Mouse (Mus musculus): ENCODE data around the gene Tmem255b.

Gene Tmem255b

DNA sequence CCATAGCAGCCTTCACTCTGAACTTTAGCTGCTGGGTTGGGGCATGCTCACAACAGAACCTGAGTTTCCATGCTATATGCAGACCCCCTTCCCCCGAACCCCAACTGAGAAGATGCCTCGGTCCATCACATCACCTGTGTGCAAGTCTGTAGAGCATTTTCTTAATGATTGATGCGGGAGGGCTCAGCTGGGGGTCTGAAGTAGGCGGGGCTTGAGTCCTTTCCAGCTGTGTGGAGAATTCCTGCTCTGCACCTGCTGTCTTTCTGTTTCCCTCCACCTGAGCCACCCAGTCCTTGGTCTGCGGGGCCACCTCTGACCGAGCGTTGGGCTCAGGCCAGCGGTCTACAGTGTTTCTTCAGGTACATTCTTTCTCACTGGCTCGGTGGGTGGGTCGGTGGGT lies at the start of gene Tmem255b:
Gene Tmem255b (plus strand): TSS at position 301 of the 400 bp plus-strand sequence.
- no peak for DNase-seq (ENCODE audit: extremely low spot score, low read depth, low spot score)

DNA sequence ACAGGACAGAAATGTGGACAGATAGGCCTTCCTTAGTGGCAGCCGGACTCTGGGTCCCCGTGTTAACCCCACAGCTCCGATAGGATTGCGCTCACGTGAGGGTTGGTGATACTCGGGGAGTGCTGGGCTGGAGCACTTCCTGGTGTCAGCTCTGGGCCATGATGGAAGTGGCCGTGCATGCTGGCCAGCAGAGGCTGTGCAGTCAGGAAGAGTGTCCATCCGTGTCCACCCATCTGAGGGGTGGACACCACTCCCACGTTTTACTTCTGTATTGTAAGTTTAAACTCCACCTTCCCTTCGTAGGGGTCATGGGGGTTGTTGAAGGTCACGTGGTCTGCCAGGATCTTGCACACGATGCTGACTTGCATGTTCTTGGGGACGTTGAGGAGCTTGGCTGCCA lies 48.6 kb upstream of the Tmem255b start:
- no peak for DNase-seq (ENCODE audit: extremely low spot score, low read depth, low spot score)

DNA sequence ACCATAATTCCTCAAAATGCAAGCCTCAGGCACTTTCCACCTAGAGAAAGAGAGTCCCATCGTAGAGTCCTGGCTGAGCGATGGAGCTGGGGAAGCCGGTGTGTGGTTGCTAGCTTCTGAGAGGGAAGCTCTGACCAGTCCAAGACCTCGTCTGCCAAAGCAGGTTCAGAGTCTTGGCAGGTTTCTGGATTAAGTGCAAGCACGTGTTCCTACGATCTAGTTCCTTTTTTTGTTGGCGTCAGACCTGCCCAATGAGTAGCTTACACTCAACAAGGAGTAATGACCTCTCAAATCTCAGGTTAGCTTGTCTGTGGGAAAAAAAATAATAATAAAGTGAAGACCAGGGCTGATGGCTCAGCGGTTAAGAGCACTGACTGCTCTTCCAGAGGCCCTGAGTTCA lies 47.3 kb upstream of the Tmem255b start:
- DNase-seq (ENCODE audit: extremely low spot score, low read depth, low spot score) = no peak

DNA sequence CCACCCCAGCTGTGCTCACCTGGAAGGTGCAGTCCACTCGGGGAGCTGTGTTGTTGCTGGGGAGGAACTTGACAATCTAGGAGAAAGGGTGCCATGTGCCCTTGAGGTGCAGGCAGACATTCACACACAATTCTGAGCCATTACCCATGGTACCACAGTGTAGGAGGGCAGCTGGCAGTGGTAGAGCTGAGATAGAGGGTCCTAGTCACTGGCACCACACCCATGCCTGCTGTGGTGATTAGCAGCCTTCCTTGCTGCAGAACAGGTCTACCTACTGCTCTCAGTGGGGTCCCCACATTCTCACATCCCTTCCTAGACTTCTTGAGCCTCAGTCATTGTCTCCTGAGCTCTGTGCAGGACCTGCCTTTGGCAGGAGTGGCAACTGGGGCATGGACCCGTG lies 46.2 kb upstream of the Tmem255b start:
- no peak for DNase-seq (ENCODE audit: extremely low spot score, low read depth, low spot score)

DNA sequence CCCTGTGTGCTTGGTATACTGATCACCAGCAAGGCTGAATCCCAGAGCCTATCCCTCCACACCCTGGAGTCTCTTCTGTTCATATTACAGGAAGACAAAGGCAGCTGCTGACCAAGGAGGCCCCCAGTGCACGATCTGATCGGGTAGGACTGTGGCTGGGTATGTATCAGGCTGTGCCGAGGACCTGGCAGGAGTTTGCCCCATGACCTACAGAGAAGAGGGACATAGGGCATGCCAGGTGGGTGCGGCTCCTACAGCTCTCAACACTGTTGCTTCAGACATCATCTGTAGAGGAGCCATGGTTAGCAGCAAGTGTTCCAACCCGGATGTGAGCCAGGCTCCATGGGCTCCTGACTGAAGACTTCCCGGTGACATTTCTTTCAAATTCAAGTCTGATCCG lies 41.1 kb upstream of the Tmem255b start:
- DNase-seq (ENCODE audit: extremely low spot score, low read depth, low spot score) = no peak

GRCm38 (mm10) chr8:13396725-13397124 lies 38.3 kb upstream of the Tmem255b start, which contains the start of gene Atp4b:
Gene Atp4b, minus strand, starts transcription at chr8:13396825.
- no peak for DNase-seq (ENCODE audit: extremely low spot score, low read depth, low spot score)

DNA sequence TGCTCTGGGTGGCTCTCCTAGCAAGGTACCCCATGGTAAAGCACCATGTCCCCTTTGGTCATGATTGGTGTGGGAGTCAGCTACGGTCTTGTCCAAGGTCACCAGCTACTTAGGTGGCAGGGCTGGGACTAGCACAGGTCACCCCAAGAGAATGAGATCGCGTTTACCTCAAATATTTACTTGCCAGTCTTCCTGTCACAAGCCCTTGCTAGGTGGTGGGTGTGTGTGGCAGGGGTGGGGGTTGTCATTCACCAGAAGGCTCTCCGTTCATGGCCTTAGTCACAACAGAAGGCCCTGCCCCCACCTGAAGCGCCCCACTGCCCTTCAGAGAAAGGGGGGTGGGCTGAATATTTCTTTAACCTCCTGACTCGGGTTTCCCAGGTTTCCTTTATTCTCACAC lies 31.5 kb upstream of the Tmem255b start:
- DNase-seq (ENCODE audit: extremely low spot score, low read depth, low spot score) = no peak

GRCm38 (mm10) chr8:13404666-13405131 lies 30.3 kb upstream of the Tmem255b start, which contains the start of gene Grk1:
Gene Grk1, plus strand, starts transcription at chr8:13405081.
- no peak for DNase-seq (ENCODE audit: extremely low spot score, low read depth, low spot score)

GRCm38 (mm10) chr8:13406011-13406410 lies 29.0 kb upstream of the Tmem255b start:
- DNase-seq (ENCODE audit: extremely low spot score, low read depth, low spot score) = no peak

- DNase-seq (ENCODE audit: extremely low spot score, low read depth, low spot score) = peak; percentile 41
These were observed 23.4 kb upstream of the Tmem255b start for GRCm38 (mm10) chr8:13411597-13411996.

DNA sequence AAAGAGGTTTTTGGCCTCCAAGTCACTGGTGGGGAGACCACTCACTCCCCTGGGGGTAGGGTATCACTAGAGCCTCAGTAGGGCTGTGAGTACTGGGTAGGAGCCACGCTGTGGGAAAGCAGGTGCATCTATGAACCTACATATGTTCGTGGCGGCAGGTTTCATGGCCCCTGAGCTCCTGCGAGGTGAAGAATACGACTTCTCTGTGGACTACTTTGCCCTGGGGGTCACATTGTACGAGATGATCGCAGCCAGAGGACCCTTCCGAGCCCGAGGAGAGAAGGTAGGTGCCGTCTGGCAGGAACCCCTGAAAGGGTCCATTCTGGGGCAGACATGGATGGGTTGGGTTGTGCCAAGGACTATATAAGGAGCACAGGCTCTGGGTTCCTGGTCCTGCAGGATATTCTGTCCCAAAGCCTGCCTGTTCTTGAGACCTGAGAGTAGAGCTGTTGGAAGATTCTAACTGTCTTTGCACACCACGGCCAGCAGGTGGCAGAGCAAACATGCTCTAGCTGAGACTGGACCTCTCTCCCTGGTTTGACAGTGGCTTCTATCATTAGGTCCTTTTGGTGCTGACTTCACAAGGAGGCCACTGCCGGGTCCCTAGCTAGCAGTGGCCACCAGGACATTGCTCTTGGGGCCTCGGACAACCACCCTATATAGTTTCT lies 22.0 kb upstream of the Tmem255b start:
- DNase-seq (ENCODE audit: extremely low spot score, low read depth, low spot score) = no peak

DNA sequence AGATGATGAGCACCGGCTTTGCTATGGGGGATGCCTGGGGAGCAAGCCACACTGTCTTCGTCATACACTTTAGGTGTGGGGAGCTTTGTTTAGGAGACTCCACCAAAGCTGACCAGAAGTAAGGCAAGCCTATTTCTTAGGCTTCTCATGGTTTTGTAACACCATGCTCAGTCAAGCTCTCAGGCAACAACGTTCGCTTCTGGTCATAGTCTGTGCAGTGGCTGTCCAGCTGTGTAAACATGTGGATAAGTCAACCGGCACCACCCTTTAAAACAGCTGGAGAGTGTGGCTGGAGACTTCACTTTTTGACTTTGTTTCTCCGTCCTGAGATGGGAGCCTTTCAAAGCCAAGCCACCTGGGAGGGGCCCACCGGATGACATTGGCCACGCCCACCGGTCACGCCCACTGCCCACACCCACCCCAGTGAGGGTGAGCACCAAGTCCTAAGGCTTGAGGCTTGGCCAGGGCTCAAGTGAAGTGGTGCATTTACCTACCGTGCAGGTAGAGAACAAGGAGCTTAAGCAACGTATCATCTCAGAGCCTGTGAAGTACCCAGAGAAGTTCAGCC lies 21.1 kb upstream of the Tmem255b start:
- no peak for DNase-seq (ENCODE audit: extremely low spot score, low read depth, low spot score)

DNA sequence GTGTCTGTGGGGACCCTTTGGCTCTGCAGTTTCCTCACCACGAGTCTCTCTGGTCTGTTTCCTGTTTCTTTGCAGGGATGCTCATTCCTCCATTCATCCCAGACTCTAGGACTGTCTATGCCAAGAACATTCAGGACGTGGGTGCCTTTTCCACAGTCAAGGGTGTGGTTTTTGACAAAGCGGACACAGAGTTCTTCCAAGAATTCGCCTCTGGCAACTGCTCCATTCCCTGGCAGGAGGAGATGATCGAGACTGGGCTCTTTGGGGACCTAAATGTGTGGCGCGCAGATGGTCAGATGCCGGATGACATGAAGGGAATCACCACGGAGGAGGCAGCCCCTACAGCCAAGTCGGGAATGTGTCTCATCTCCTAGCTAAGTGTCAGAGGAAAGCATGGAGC lies 19.1 kb upstream of the Tmem255b start:
- DNase-seq (ENCODE audit: extremely low spot score, low read depth, low spot score) = no peak

- no peak for DNase-seq (ENCODE audit: extremely low spot score, low read depth, low spot score)
These were observed 15.8 kb upstream of the Tmem255b start for GRCm38 (mm10) chr8:13419111-13419639.

DNA sequence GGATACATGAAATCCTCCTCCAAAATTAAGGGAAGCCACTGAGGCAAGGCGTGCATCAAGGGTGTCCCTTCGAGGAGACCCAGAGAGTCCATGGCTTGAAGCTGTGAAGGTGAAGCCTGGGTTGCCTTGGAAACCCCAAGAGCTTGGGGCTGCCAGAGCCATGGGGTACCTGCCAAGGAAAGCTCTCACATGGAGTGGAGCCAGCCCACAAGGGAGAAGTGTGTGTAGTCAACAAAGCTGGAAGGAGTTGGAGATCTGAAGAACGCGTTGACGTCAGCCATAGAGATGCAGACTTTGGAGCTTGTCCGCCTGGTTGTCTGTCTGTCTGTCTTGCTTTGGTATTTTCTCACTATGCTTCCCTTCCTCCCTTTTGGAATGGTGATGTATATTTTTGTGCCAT lies 14.0 kb upstream of the Tmem255b start:
- no peak for DNase-seq (ENCODE audit: extremely low spot score, low read depth, low spot score)

DNA sequence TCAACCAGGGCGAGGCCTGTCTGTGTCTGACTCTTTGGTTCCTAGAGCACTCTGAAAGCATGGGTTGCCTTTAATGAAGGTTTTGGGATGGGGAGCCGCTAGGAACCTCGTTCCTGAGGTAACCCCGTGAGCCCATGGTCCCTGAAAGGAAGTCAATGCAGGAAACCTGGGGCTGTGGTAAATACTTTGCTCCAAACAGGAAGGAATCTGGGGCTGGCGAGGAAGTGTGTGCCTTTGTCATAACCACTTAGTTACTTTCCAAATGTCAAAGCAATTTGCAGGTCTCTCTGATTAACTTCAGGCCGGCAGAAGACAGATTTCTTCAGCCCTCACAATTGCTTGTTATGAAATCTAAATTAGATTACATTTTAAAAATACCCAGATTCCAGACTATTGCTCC lies 7.6 kb upstream of the Tmem255b start:
- no peak for DNase-seq (ENCODE audit: extremely low spot score, low read depth, low spot score)

DNA sequence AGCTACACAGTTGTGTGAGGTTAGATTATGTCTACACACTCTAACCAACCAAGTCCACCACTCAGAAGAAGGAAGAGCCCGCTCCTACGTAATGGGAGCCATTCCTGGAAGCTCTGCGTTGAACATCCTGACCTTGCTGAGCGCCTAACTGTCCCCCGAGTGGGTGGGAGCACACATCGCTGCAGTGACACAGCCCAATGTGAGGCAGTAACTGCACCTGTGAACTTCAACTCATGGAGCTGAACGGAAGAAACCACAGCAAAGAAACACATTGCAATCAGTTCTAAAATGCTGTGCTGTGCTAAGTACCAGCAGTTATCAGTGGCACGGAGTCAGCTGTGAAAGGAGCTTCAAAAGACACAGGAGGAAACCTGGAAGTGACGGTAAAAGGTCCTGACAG lies 6.8 kb upstream of the Tmem255b start:
- DNase-seq (ENCODE audit: extremely low spot score, low read depth, low spot score) = no peak

- no peak for DNase-seq (ENCODE audit: extremely low spot score, low read depth, low spot score)
These were observed 4.6 kb upstream of the Tmem255b start for GRCm38 (mm10) chr8:13430412-13430811.

DNA sequence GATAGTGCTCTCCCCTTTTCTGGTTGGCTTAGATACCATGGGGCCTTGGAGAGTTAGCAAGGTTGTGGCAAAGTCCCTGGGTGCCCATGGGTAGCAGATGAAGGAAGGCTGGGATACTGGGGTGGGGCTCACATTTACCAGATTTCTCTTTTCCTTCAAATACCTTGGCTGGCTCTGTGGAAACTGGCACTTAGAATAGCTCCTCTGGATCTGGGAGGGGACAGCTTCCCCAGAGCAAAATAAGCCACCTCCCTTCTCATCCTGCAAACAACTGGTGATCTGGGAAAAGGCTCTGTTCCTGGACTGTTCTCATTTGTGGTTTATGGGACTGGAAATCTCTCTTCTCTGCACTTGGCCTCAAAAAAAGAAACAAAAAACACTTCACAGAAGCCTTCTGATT lies 4.1 kb upstream of the Tmem255b start:
- no peak for DNase-seq (ENCODE audit: extremely low spot score, low read depth, low spot score)

- DNase-seq (ENCODE audit: extremely low spot score, low read depth, low spot score) = no peak
These were observed 1.9 kb upstream of the Tmem255b start for GRCm38 (mm10) chr8:13433130-13433529.

DNA sequence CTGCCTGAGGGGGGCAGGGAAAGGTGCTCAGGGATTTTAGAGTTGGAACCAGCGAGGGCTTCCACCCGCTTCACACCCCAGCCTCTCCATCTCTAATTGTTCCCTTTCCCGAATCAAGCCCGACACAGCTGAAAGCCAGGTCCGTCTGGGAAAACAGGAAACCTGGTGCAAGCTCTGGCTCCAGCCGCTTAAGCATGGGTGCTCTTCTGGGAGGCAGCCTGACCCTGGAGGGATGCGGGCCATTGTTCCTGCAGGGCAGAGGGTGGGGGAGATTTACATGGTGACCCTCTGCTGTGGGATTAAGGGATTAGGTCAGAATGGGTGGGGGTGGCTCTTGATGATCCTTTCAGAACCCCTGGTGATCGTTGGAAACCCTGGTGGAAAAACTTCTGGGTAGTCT lies 1.1 kb downstream of the Tmem255b start:
- DNase-seq (ENCODE audit: extremely low spot score, low read depth, low spot score) = no peak

GRCm38 (mm10) chr8:13437531-13437930 lies 2.5 kb downstream of the Tmem255b start:
- no peak for DNase-seq (ENCODE audit: extremely low spot score, low read depth, low spot score)

GRCm38 (mm10) chr8:13442152-13442551 lies 7.2 kb downstream of the Tmem255b start:
- no peak for DNase-seq (ENCODE audit: extremely low spot score, low read depth, low spot score)
